Mouse (Mus musculus): ENCODE data around the gene Rbm14. TPM values are rescaled to one million over a fixed set of nuclear protein-coding genes. Genes with fewer than 3 reads are reported as not detected.
A peak's percentile ranks its signal among the peaks of the same experiment; 100 is the strongest.

Gene Rbm14
- total RNA-seq (2014; rRNA removed) (40.1 and 45.6 TPM in 2 replicates), polyA plus RNA-seq (2015; fragmentation: Nextera tagmentation; extraction: Ambion mirVana) (37.5 TPM in 2 replicates)

- TF ChIP-seq CTCF (IDR thresholded peaks at IDR 0.05; ENCODE audit: low read depth) = no peak
- Histone ChIP-seq H3K36me3 (ENCODE audit: insufficient read depth, low read length) (no peaks in the 10 kb centered on the region), H3K4me2 (ENCODE audit: low read depth, low read length) (peak within 1 kb of the TSS; percentile 92), H3K27ac (peak within 1 kb of the TSS; percentile 95), H3K9ac (replicated peaks; ENCODE audit: low read length) (peak within 1 kb of the TSS; percentile 71), H3K27me3 (ENCODE audit: insufficient read depth, low read length) (no peaks in the 10 kb centered on the region), H3K4me3 (ENCODE audit: low read length) (peak within 1 kb of the TSS; percentile 83), H3K4me1 (ENCODE audit: insufficient read depth, low read length) (peaks cover 12% of the 10 kb centered on the region; the same call in 1 of the 2 replicates), H3K9me3 (ENCODE audit: low read length) (no peaks in the 10 kb centered on the region)
- WGBS = under 1% methylated on average over 83 of the region's 83 CpGs
- ATAC-seq = peak; percentile 98
- DNase-seq (ENCODE audit: low spot score) = peak; percentile 100
Observed at GRCm38 (mm10) chr19:4811063-4811908, at the start of gene Rbm14, which contains the start of gene Gm21992. Gene Rbm14 (minus strand): TSS chr19:4811634. Gene Gm21992 (minus strand): TSS chr19:4811612.

- Histone ChIP-seq H3K4me2 (ENCODE audit: low read depth, low read length) (no peak overlapping the region), H3K9ac (replicated peaks; ENCODE audit: low read length) (no peak overlapping the region), H3K4me1 (ENCODE audit: insufficient read depth, low read length) (no peaks in the 10 kb centered on the region), H3K27me3 (ENCODE audit: insufficient read depth, low read length) (no peaks in the 10 kb centered on the region), H3K36me3 (ENCODE audit: insufficient read depth, low read length) (peaks cover 22% of the 10 kb centered on the region), H3K4me3 (ENCODE audit: low read length) (no peak overlapping the region), H3K27ac (no peak overlapping the region), H3K9me3 (ENCODE audit: low read length) (no peaks in the 10 kb centered on the region)
- DNase-seq (ENCODE audit: low spot score) (no peak), ATAC-seq (no peak)
- TF ChIP-seq CTCF (IDR thresholded peaks at IDR 0.05; ENCODE audit: low read depth) = no peak
- WGBS = 74% methylated on average over 6 of the region's 6 CpGs
Observed at GRCm38 (mm10) chr19:4859081-4859480, 47.6 kb upstream of the Rbm14 start.

GRCm38 (mm10) chr19:4855951-4856350 is 44.5 kb upstream of the Rbm14 start:
- DNase-seq (ENCODE audit: low spot score) (no peak), ATAC-seq (no peak)
- Histone ChIP-seq H3K27me3 (ENCODE audit: insufficient read depth, low read length) (no peaks in the 10 kb centered on the region), H3K9me3 (ENCODE audit: low read length) (no peaks in the 10 kb centered on the region), H3K4me2 (ENCODE audit: low read depth, low read length) (peak overlapping the region; percentile 99), H3K9ac (replicated peaks; ENCODE audit: low read length) (no peak overlapping the region), H3K4me1 (ENCODE audit: insufficient read depth, low read length) (no peaks in the 10 kb centered on the region), H3K4me3 (ENCODE audit: low read length) (peak overlapping the region; percentile 75), H3K36me3 (ENCODE audit: insufficient read depth, low read length) (peaks cover 22% of the 10 kb centered on the region), H3K27ac (no peak overlapping the region)
- 63% methylated on average over 4 of the region's 4 CpGs for WGBS
- TF ChIP-seq CTCF (IDR thresholded peaks at IDR 0.05; ENCODE audit: low read depth) = no peak

GRCm38 (mm10) chr19:4855470-4855820 is 44.0 kb upstream of the Rbm14 start:
- H3K27ac ChIP-seq = peak overlapping the region; percentile 60; the same call in 1 of the 2 replicates
- TF ChIP-seq CTCF (IDR thresholded peaks at IDR 0.05; ENCODE audit: low read depth) = no peak
- ATAC-seq = no peak; the same call in 1 of the 2 replicates
- peak overlapping the region; percentile 76 for H3K9ac ChIP-seq (replicated peaks; ENCODE audit: low read length)
- peak overlapping the region; percentile 75 for H3K4me3 ChIP-seq (ENCODE audit: low read length)
- no peaks in the 10 kb centered on the region for H3K9me3 ChIP-seq (ENCODE audit: low read length)
- no peaks in the 10 kb centered on the region for H3K27me3 ChIP-seq (ENCODE audit: insufficient read depth, low read length)
- H3K36me3 ChIP-seq (ENCODE audit: insufficient read depth, low read length) = peaks cover 17% of the 10 kb centered on the region
- WGBS = under 1% methylated on average over 14 of the region's 14 CpGs
- DNase-seq (ENCODE audit: low spot score) = no peak
- peak overlapping the region; percentile 99 for H3K4me2 ChIP-seq (ENCODE audit: low read depth, low read length)
- H3K4me1 ChIP-seq (ENCODE audit: insufficient read depth, low read length) = no peaks in the 10 kb centered on the region

- H3K4me3 ChIP-seq (ENCODE audit: low read length) = peak within 1 kb of the TSS; percentile 75
- no peaks in the 10 kb centered on the region for H3K27me3 ChIP-seq (ENCODE audit: insufficient read depth, low read length)
- H3K9me3 ChIP-seq (ENCODE audit: low read length) = no peaks in the 10 kb centered on the region
- no peak; the same call in 1 of the 2 replicates for TF ChIP-seq CTCF (IDR thresholded peaks at IDR 0.05; ENCODE audit: low read depth)
- 4% methylated on average over 45 of the region's 45 CpGs for WGBS
- no peaks in the 10 kb centered on the region for H3K4me1 ChIP-seq (ENCODE audit: insufficient read depth, low read length)
- DNase-seq (ENCODE audit: low spot score) (peak; percentile 93), ATAC-seq (peak; percentile 93)
- H3K9ac ChIP-seq (replicated peaks; ENCODE audit: low read length) = peak within 1 kb of the TSS; percentile 76
- peak within 1 kb of the TSS; percentile 99 for H3K4me2 ChIP-seq (ENCODE audit: low read depth, low read length)
- H3K27ac ChIP-seq = peak within 1 kb of the TSS; percentile 60
- peaks cover 12% of the 10 kb centered on the region for H3K36me3 ChIP-seq (ENCODE audit: insufficient read depth, low read length)
Observed at GRCm38 (mm10) chr19:4854552-4855469, 43.4 kb upstream of the Rbm14 start, which contains the start of gene Ctsf. Gene Ctsf (plus strand): TSS chr19:4855130.

GRCm38 (mm10) chr19:4850281-4850680 is 38.8 kb upstream of the Rbm14 start:
- no peaks in the 10 kb centered on the region for H3K36me3 ChIP-seq (ENCODE audit: insufficient read depth, low read length)
- no peak for DNase-seq (ENCODE audit: low spot score)
- no peaks in the 10 kb centered on the region for H3K4me1 ChIP-seq (ENCODE audit: insufficient read depth, low read length)
- no peak for TF ChIP-seq CTCF (IDR thresholded peaks at IDR 0.05; ENCODE audit: low read depth)
- H3K27me3 ChIP-seq (ENCODE audit: insufficient read depth, low read length) = no peaks in the 10 kb centered on the region
- no peak overlapping the region for H3K4me2 ChIP-seq (ENCODE audit: low read depth, low read length)
- whole genome bisulfite sequencing = 38% methylated on average over 5 of the region's 5 CpGs
- no peak overlapping the region for H3K4me3 ChIP-seq (ENCODE audit: low read length)
- no peaks in the 10 kb centered on the region for H3K9me3 ChIP-seq (ENCODE audit: low read length)
- H3K9ac ChIP-seq (replicated peaks; ENCODE audit: low read length) = no peak overlapping the region
- ATAC-seq = no peak
- no peak overlapping the region for H3K27ac ChIP-seq

All from hindbrain, postnatal 0 days (tissue).